Mouse (Mus musculus) intestine, embryonic 14.5 days (tissue): ENCODE data around the gene Nek11. TPM values are rescaled to one million over a fixed set of nuclear protein-coding genes. Genes with fewer than 3 reads are reported as not detected.
A peak's percentile ranks its signal among the peaks of the same experiment; 100 is the strongest.

Source experiments
- ATAC-seq: fragments of 200-750 bp; cut with Nextera tagmentation; replicated peaks from 2 replicates; pipeline ENCODE4 v1.8.0; 2017; ENCODE audit warnings: low read depth, moderate number of reproducible peaks, moderate TSS enrichment, moderate library complexity; ENCODE audit not compliant: low FRiP score, low TSS enrichment
- DNase-seq: peaks from one replicate; pipeline ENCODE4 v3.0.0-alpha.2; 2018; ENCODE audit warnings: low spot score
- H3K27ac ChIP-seq: fragments of 300-500 bp; sonication (generic); 2 replicates; pipeline ENCODE4 v1.5.1; 2014; ENCODE audit warnings: low read depth, mild to moderate bottlenecking, control low read depth
- H3K27me3 ChIP-seq: fragments of 300-500 bp; sonication (generic); replicated peaks from 2 replicates; pipeline ENCODE4 v1.6.1; 2014; ENCODE audit warnings: low read length, control low read depth; ENCODE audit not compliant: control insufficient read depth, insufficient read depth
- H3K36me3 ChIP-seq: fragments of 300-500 bp; sonication (generic); 2 replicates; pipeline ENCODE4 v1.6.1; 2014; ENCODE audit warnings: low read length, control low read depth; ENCODE audit not compliant: control insufficient read depth, insufficient read depth
- H3K4me1 ChIP-seq: fragments of 300-500 bp; sonication (generic); replicated peaks from 2 replicates; pipeline ENCODE4 v1.6.1; 2014; ENCODE audit warnings: low read length, control low read depth, mixed read lengths; ENCODE audit not compliant: control insufficient read depth, insufficient read depth
- H3K4me2 ChIP-seq: fragments of 300-500 bp; sonication (generic); 2 replicates; pipeline ENCODE4 v1.6.1; 2014; ENCODE audit warnings: low read length
- H3K4me3 ChIP-seq: fragments of 300-500 bp; sonication (generic); 2 replicates; pipeline ENCODE4 v1.5.1; 2014; ENCODE audit warnings: low read depth, low read length, control low read depth, mixed read lengths
- H3K9ac ChIP-seq: fragments of 300-500 bp; sonication (generic); 2 replicates; pipeline ENCODE4 v1.6.1; 2014; ENCODE audit warnings: mild to moderate bottlenecking, low read length
- H3K9me3 ChIP-seq: fragments of 300-500 bp; sonication (generic); 2 replicates; pipeline ENCODE4 v1.6.1; 2016; ENCODE audit warnings: low read length, control low read depth; ENCODE audit not compliant: control insufficient read depth
- WGBS: fragments of 180-500 bp; shearing (Covaris S2); extraction: QIAGEN DNeasy Blood & Tissue Kit; methylation state at CpG from one replicate; pipeline ENCODE4 v1.1.7; 2014; 5-methylcytosine and 5-hydroxymethylcytosine counted together
- polyA plus RNA-seq: library from polyadenylated mRNA; unstranded; fragments of >200 nt; fragmentation: Nextera tagmentation; extraction: Ambion mirVana; gene quantifications from 2 replicates; pipeline ENCODE4 v1.2.1, GENCODE M21; 2014

The Nek11 gene
- polyA plus RNA-seq, 1 experiment from 2014 or later: 0.08 TPM

DNA sequence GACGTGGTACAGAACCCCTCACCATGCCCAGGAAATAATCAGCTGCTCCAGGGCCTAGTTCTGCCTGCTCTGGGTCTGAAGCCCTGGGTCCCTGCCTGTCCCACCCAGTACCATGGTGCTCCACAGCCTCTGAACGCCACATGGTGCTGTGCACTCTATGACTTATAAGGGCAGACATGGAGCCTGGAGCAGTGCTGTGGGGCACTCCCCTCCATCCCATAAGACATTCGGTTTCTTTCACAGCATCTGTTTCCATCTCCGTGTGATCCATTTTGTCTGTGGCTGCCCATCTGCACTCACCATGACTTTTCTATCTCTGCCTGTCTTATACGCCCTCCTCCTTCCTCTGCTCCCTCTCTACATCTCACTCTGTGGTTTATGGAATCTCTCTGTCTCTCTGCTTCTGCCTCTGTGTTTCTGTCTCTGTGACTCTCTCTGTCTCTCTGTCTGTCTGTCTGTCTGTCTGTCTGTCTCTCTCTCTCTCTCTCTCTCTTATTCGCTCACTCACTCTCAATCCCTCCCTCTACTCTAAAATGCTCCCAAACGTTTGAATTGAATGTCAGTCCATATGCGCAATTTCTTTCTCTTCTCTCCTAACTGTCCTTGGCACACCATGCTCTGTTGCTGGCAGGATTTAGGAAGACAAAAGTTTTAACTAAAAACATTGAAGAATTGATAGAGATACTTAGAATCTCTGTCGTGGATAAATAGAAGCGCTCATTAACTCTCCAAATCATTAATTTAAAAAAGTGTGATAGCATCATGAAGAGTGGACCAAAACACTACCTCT lies 46.9 kb downstream of the Nek11 start:
- H3K9me3 ChIP-seq: no peaks in the 10 kb centered on the region
- no peak overlapping the region for H3K9ac ChIP-seq
- H3K27me3 ChIP-seq: no peaks in the 10 kb centered on the region
- WGBS: 69% methylated on average over 10 of the region's 10 CpGs
- no peak overlapping the region for H3K4me3 ChIP-seq
- no peak overlapping the region for H3K27ac ChIP-seq
- no peaks in the 10 kb centered on the region for H3K36me3 ChIP-seq
- no peak overlapping the region for H3K4me2 ChIP-seq
- ATAC-seq: no peak
- H3K4me1 ChIP-seq: no peaks in the 10 kb centered on the region
- DNase-seq: no peak

DNA sequence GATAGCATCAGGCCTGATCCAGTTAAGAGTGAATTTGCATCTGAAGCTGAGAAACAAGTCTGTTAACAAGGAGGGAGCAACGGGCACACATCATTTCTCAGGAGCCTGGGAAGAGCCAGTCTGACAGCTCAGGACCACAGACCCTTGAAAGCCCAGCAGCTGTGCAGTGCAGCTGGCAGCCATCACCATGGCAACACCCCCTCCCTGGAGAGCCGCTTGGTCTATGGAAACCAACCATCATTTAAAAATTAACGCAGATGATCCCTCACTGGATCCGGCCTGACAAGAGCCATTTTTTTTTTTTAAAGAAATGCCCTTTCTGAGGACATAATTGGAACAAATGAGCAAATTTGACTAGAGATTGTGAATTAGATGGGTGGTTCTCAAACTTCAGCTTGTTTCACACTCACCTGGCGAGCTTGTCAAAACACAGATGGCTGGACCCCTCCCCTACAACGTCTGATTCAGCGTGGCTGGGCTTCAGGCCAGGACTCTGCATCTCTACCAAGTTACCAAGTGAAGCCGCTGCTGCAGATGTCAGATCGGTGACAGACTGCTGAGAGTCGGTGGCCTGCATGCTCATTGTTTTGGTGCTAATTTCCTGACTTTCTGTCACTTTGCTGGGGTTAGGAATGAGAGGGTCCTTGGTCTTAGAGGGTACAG lies 52.2 kb downstream of the Nek11 start:
- no peaks in the 10 kb centered on the region for H3K36me3 ChIP-seq
- no peak for DNase-seq
- H3K4me2 ChIP-seq: no peak overlapping the region
- H3K4me1 ChIP-seq: no peaks in the 10 kb centered on the region
- H3K9ac ChIP-seq: no peak overlapping the region
- H3K27me3 ChIP-seq: no peaks in the 10 kb centered on the region
- H3K9me3 ChIP-seq: no peaks in the 10 kb centered on the region
- H3K27ac ChIP-seq: no peak overlapping the region
- no peak overlapping the region for H3K4me3 ChIP-seq
- no peak for ATAC-seq
- 57% methylated on average over 10 of the region's 10 CpGs for whole genome bisulfite sequencing

DNA sequence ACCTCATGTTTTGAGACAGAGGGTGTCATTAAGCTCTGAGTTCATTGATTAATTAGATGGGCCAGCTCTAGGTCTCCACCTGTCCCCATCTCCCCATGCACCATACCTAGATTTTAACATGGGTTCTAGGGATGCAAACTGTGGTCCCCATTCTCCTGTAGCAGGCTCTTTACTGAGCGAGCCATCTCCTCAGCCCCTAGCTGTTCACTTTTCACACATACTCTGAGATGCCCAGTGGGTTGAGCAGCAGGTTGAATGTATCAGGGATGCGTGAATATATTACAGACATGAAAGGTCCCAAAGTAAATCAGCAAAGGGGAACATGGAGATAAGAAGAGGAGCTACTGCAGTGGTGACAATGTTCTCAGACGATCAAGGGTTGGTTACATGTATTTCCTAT lies 52.8 kb downstream of the Nek11 start:
- Histone ChIP-seq H3K4me2 (no peak overlapping the region), H3K4me3 (no peak overlapping the region), H3K36me3 (no peaks in the 10 kb centered on the region), H3K9me3 (no peaks in the 10 kb centered on the region), H3K9ac (no peak overlapping the region), H3K27ac (no peak overlapping the region), H3K4me1 (no peaks in the 10 kb centered on the region), H3K27me3 (no peaks in the 10 kb centered on the region)
- no peak for ATAC-seq
- no peak for DNase-seq
- 83% methylated on average over 3 of the region's 3 CpGs for WGBS

DNA sequence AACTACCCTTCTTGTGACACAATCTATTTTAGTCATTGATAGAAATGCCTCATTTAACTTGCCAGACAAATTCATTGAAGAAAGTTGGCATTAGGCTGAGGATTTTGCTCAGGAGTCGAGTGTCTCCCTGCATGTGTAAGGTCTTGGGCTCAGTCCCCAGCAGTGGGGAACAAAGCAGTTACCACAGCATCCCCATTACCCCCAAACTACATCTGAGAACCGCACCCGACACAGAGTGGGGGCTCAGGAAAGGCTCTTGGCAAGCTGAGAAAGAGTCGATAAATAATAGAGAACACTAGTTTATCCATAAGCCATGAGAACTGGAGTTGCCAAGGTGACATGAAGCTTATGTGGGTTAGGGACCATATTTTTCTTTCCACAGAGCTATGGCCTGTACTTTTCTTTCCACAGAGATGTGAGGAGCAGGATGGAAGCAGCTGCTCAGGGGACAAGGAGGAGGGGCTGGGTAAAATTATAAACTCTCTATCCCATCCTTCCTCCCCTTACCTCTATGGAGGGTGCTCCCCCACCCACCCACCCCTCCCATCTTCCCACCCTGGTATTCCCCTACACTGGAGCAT lies 62.8 kb downstream of the Nek11 start:
- Histone ChIP-seq H3K9ac (no peak overlapping the region), H3K4me1 (no peaks in the 10 kb centered on the region), H3K4me3 (no peak overlapping the region), H3K4me2 (no peak overlapping the region), H3K36me3 (no peaks in the 10 kb centered on the region), H3K27ac (no peak overlapping the region), H3K9me3 (no peaks in the 10 kb centered on the region), H3K27me3 (no peaks in the 10 kb centered on the region)
- 86% methylated on average over 4 of the region's 4 CpGs for WGBS
- ATAC-seq (no peak), DNase-seq (no peak)

DNA sequence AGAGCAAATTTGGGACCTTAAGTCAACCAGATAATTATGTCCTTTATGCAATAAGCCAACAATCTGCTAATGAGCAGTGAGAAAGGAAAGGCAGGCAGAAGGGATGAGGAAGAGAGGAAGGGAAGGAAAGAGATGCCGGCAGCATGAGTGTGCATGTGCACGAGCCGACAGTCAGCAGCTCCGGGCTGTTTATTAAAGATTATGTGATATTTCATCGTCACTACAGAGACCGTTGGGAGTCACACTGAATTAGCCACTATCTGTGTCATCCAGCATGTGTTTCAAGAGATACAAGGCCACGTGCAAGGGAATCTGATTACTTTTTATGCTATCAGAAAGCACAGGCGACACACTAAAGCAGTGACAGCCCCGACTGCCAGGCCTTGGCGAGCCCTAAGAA lies 73.5 kb downstream of the Nek11 start:
- Histone ChIP-seq H3K4me1 (no peaks in the 10 kb centered on the region), H3K36me3 (no peaks in the 10 kb centered on the region), H3K4me3 (no peak overlapping the region), H3K27ac (no peak overlapping the region), H3K4me2 (no peak overlapping the region), H3K9ac (no peak overlapping the region), H3K9me3 (no peaks in the 10 kb centered on the region), H3K27me3 (no peaks in the 10 kb centered on the region)
- WGBS: 86% methylated on average over 10 of the region's 10 CpGs
- ATAC-seq (no peak), DNase-seq (no peak)

DNA sequence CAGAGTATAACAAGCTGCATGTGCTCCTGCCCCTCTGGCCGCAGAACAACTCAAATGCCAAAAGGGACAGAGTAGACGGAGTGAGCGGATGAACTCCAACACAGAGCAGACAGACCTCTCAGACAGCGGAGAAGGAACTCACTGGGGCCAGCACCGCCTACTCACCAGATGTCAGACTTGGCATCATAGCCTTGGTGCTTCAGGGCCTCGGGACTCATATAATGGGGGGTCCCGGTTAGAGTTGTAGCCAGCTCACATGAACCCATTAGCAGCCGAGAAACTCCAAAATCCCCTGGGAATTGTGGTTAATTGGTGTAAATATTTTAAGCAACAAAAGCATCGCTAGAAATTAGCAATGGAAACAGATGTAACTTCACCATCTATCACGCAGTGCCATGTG lies 82.1 kb downstream of the Nek11 start:
- 86% methylated on average over 10 of the region's 10 CpGs for WGBS
- H3K4me3 ChIP-seq: no peak overlapping the region
- H3K27ac ChIP-seq: no peak overlapping the region
- H3K9me3 ChIP-seq: no peaks in the 10 kb centered on the region
- no peak overlapping the region for H3K4me2 ChIP-seq
- ATAC-seq (no peak), DNase-seq (no peak)
- H3K36me3 ChIP-seq: no peaks in the 10 kb centered on the region
- H3K4me1 ChIP-seq: no peaks in the 10 kb centered on the region
- no peak overlapping the region for H3K9ac ChIP-seq
- H3K27me3 ChIP-seq: no peaks in the 10 kb centered on the region

DNA sequence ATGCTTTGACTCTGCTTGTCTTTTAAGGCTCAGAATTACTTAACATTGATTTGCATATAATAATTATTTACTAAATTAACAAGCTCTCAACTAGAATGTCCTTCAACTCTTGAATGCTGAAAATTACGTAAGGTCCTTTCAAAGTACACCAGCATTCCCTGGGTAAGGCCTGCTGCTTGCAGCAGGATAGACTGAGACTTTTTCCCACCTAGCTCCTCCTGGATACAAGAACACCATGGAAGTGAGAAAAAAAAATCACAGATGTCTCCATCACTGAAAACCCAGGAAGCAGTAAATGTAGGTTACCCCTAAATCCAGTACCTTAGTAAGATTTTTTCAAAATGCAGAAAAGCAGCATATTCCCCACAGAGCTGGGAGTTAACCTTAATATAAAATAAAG lies 82.6 kb downstream of the Nek11 start:
- Histone ChIP-seq H3K27me3 (no peaks in the 10 kb centered on the region), H3K9ac (no peak overlapping the region), H3K4me1 (no peaks in the 10 kb centered on the region), H3K9me3 (no peaks in the 10 kb centered on the region), H3K27ac (no peak overlapping the region), H3K4me3 (no peak overlapping the region), H3K36me3 (no peaks in the 10 kb centered on the region), H3K4me2 (no peak overlapping the region)
- WGBS: 79% methylated on average over 1 of the region's 1 CpGs
- DNase-seq (no peak), ATAC-seq (no peak)

DNA sequence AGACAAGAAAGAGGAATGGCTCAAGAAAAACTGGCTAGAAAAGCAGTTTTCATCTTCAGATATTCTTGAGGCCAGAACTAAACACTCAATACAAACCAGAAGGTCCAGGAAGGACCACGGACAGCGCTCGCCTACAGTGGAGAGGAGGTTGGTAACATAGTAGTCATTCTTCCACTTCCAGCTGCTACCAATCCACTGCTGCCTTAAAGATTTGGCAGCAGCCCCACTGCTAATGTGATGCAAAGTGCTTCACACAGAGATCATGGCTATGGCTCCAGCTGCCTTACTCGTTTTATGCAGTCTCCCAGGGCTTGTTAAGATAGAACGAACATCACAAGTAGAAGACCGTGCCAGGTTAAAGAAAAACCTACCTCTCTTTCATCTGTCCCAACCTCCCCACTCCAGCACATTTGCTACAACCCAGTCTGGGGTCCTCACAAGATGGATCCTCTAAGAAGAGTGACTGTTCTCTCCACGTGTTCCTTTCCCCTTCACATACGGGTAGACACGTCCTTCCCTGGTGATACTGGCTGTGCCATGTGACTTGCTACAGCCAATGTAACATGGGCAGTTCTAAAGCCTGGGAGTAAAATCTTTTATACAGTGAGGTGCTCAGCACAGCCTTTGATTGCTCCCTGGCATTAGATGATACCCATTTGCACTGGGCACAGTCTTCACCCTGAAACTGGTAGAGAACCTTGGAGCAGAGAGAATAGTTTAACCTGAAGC lies 85.6 kb downstream of the Nek11 start:
- no peaks in the 10 kb centered on the region for H3K36me3 ChIP-seq
- no peak overlapping the region for H3K4me2 ChIP-seq
- H3K4me1 ChIP-seq: no peaks in the 10 kb centered on the region
- DNase-seq (peak; percentile 71), ATAC-seq (no peak)
- 41% methylated on average over 9 of the region's 9 CpGs for WGBS
- no peaks in the 10 kb centered on the region for H3K27me3 ChIP-seq
- H3K4me3 ChIP-seq: no peak overlapping the region
- no peaks in the 10 kb centered on the region for H3K9me3 ChIP-seq
- no peak overlapping the region for H3K9ac ChIP-seq
- H3K27ac ChIP-seq: no peak overlapping the region
